Mouse (Mus musculus): ENCODE measurements around the gene Ccl24. TPM values are rescaled to one million over a fixed set of nuclear protein-coding genes. Genes with fewer than 3 reads are reported as not detected.

The Ccl24 gene
- polyA plus RNA-seq, 1 experiment from 2014 or later: 0.66 TPM

DNA sequence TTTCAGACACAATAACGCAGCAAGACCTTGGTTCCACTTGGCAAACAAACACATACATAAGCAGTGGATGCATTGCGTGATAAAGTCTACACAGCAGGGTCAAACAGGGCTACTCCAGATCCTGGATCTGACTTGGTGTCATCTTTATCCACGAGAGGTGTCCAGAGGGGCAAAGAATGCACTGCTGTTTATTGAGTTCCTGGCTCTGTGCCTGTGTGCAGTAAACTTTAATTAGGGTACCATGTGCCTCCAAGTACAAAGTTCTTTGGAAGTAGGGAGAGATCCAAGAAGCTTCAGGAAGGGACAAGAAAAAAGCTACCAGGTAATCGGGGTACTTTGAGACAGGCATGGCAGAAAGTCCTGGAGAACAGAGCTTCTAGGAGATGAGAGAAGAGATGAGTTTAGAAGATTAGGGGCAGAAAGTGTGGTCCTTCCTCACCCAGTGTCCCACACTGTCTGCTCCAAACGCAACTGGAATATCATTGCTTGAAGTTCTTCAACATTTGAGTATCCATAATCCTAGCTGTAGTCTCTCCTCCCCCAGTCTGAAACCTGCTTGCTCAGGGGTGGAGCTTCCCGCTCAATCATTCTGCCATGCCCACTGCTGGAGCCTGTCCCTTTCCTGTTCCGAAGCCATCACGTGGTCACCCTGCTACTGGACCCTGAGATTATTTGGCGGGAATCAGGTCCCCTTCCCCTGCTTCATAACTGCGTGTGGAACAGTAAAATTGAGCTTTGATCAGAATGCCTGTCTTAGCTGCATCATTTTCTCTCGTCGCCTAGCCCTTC is 17.3 kb upstream of the Ccl24 start:
- Histone ChIP-seq H3K4me1 (ENCODE audit: control insufficient read depth in 2 of 2, insufficient read depth in 2 of 2, low read length in 2 of 2) (no peaks in the 10 kb centered on the region), H3K4me2 (ENCODE audit: low read length) (no peak overlapping the region), H3K9ac (ENCODE audit: low read length) (no peak overlapping the region), H3K4me3 (ENCODE audit: control insufficient read depth in 1 of 2, insufficient read depth in 1 of 2, low read depth in 1 of 2, low read length in 2 of 2) (no peak overlapping the region), H3K27me3 (ENCODE audit: control insufficient read depth, insufficient read depth, low read length) (no peaks in the 10 kb centered on the region), H3K27ac (replicated peaks in 1 of 2; ENCODE audit: control insufficient read depth in 1 of 2, insufficient read depth in 1 of 2, low read depth in 2 of 2, low read length in 2 of 2) (no peak overlapping the region), H3K9me3 (ENCODE audit: control insufficient read depth, low read length) (peaks cover 5% of the 10 kb centered on the region; the same call in 1 of the 2 replicates), H3K36me3 (ENCODE audit: control insufficient read depth, insufficient read depth, low read length) (no peaks in the 10 kb centered on the region)
- no peak for ATAC-seq (ENCODE audit: insufficient number of reproducible peaks, insufficient read depth, low FRiP score, low read depth)
- WGBS: 78% methylated on average over 12 of the region's 12 CpGs

DNA sequence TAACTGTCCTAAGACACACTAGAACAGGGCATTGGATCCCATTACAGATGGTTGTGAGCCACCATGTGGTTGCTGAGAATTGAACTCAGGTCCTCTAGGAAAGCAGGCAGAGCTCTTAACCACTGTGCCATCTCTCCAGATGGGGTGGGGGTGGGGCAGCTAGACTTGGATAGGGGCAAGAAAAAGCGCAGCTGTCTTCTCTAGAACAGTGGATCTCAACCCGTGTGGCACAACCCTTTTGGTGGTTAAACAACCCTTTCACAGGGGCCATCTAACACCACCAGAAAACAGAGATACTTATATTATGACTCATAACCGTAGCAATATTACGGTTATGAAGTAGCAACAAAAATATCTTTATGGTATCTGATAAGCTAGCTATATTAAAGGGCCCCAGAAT is 14.9 kb upstream of the Ccl24 start:
- Histone ChIP-seq H3K4me1 (ENCODE audit: control insufficient read depth in 2 of 2, insufficient read depth in 2 of 2, low read length in 2 of 2) (no peaks in the 10 kb centered on the region), H3K27ac (replicated peaks in 1 of 2; ENCODE audit: control insufficient read depth in 1 of 2, insufficient read depth in 1 of 2, low read depth in 2 of 2, low read length in 2 of 2) (no peak overlapping the region), H3K9me3 (ENCODE audit: control insufficient read depth, low read length) (peaks cover 5% of the 10 kb centered on the region; the same call in 1 of the 2 replicates), H3K4me3 (ENCODE audit: control insufficient read depth in 1 of 2, insufficient read depth in 1 of 2, low read depth in 1 of 2, low read length in 2 of 2) (no peak overlapping the region), H3K9ac (ENCODE audit: low read length) (no peak overlapping the region), H3K4me2 (ENCODE audit: low read length) (no peak overlapping the region), H3K27me3 (ENCODE audit: control insufficient read depth, insufficient read depth, low read length) (no peaks in the 10 kb centered on the region), H3K36me3 (ENCODE audit: control insufficient read depth, insufficient read depth, low read length) (no peaks in the 10 kb centered on the region)
- 77% methylated on average over 4 of the region's 4 CpGs for WGBS
- no peak for ATAC-seq (ENCODE audit: insufficient number of reproducible peaks, insufficient read depth, low FRiP score, low read depth)

DNA sequence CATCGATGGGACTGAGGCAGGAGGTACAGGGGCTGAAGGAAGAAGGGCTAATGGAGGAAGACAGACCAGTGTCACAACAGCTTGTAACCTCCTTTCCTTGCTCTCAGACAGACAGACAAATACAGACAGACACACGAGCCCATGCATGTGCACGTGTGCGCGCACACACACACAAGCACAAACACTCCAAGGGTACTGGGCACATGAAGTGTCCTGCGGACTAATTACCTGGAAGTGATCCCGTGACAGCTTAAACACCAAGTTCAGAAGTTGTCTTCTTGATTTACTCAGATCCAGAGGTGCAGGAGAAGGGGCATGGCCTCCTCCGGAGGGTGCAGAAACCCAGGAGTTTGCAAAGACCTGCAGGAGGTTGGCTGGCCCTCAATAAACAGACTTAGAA is 12.8 kb upstream of the Ccl24 start:
- no peak for ATAC-seq (ENCODE audit: insufficient number of reproducible peaks, insufficient read depth, low FRiP score, low read depth)
- Histone ChIP-seq H3K27me3 (ENCODE audit: control insufficient read depth, insufficient read depth, low read length) (no peaks in the 10 kb centered on the region), H3K9me3 (ENCODE audit: control insufficient read depth, low read length) (no peaks in the 10 kb centered on the region), H3K4me1 (ENCODE audit: control insufficient read depth in 2 of 2, insufficient read depth in 2 of 2, low read length in 2 of 2) (no peaks in the 10 kb centered on the region), H3K9ac (ENCODE audit: low read length) (no peak overlapping the region), H3K4me2 (ENCODE audit: low read length) (no peak overlapping the region), H3K4me3 (ENCODE audit: control insufficient read depth in 1 of 2, insufficient read depth in 1 of 2, low read depth in 1 of 2, low read length in 2 of 2) (no peak overlapping the region), H3K27ac (replicated peaks in 1 of 2; ENCODE audit: control insufficient read depth in 1 of 2, insufficient read depth in 1 of 2, low read depth in 2 of 2, low read length in 2 of 2) (no peak overlapping the region), H3K36me3 (ENCODE audit: control insufficient read depth, insufficient read depth, low read length) (no peaks in the 10 kb centered on the region)
- 85% methylated on average over 8 of the region's 8 CpGs for WGBS

DNA sequence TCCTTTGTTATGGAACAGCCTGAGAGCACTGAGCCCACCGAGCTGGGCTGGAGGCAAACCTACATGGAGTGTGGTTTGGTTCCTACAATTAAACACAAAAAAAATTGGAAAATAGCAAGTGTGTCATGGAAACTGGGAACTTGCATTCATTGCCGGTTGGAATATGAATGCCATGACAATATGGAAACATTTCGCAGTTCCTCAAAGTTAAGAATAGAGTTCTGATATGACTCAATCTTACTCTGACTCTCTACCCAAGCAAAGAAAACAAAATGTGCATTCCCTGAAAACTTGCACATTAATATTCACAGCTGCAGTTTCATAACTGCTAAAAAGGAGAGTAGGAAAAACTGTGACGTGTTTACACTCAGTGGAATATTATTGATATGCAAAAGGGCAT is 9.5 kb upstream of the Ccl24 start:
- Histone ChIP-seq H3K36me3 (ENCODE audit: control insufficient read depth, insufficient read depth, low read length) (no peaks in the 10 kb centered on the region), H3K4me3 (ENCODE audit: control insufficient read depth in 1 of 2, insufficient read depth in 1 of 2, low read depth in 1 of 2, low read length in 2 of 2) (no peak overlapping the region), H3K4me1 (ENCODE audit: control insufficient read depth in 2 of 2, insufficient read depth in 2 of 2, low read length in 2 of 2) (no peaks in the 10 kb centered on the region), H3K9ac (ENCODE audit: low read length) (no peak overlapping the region), H3K9me3 (ENCODE audit: control insufficient read depth, low read length) (no peaks in the 10 kb centered on the region), H3K4me2 (ENCODE audit: low read length) (no peak overlapping the region), H3K27ac (replicated peaks in 1 of 2; ENCODE audit: control insufficient read depth in 1 of 2, insufficient read depth in 1 of 2, low read depth in 2 of 2, low read length in 2 of 2) (no peak overlapping the region), H3K27me3 (ENCODE audit: control insufficient read depth, insufficient read depth, low read length) (no peaks in the 10 kb centered on the region)
- 81% methylated on average over 4 of the region's 4 CpGs for WGBS
- no peak for ATAC-seq (ENCODE audit: insufficient number of reproducible peaks, insufficient read depth, low FRiP score, low read depth)

DNA sequence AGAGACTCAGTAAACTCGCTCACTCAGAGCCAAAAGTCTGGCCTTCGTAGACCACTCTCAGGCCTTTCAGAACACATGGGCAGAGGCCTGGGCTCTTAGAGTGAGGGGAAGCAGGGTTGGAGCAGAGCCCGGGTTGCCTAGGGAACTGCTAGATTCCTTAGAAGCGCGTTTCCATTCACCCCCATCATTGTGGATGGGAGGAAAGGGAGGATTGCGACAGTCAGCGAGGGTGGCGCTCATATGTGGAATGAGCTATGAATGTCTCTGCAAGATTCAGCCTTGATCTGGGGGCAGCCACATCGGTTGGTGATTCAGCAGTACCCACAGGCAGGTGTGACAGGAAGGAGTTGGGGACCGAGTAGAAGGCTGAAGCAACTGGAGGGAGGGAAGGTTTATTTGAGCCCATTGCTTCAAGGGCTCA is 6.5 kb upstream of the Ccl24 start:
- Histone ChIP-seq H3K4me1 (ENCODE audit: control insufficient read depth in 2 of 2, insufficient read depth in 2 of 2, low read length in 2 of 2) (no peaks in the 10 kb centered on the region), H3K27me3 (ENCODE audit: control insufficient read depth, insufficient read depth, low read length) (no peaks in the 10 kb centered on the region), H3K4me2 (ENCODE audit: low read length) (no peak overlapping the region), H3K4me3 (ENCODE audit: control insufficient read depth in 1 of 2, insufficient read depth in 1 of 2, low read depth in 1 of 2, low read length in 2 of 2) (no peak overlapping the region), H3K9me3 (ENCODE audit: control insufficient read depth, low read length) (no peaks in the 10 kb centered on the region), H3K9ac (ENCODE audit: low read length) (no peak overlapping the region), H3K36me3 (ENCODE audit: control insufficient read depth, insufficient read depth, low read length) (no peaks in the 10 kb centered on the region), H3K27ac (replicated peaks in 1 of 2; ENCODE audit: control insufficient read depth in 1 of 2, insufficient read depth in 1 of 2, low read depth in 2 of 2, low read length in 2 of 2) (no peak overlapping the region)
- WGBS: 82% methylated on average over 10 of the region's 10 CpGs
- no peak for ATAC-seq (ENCODE audit: insufficient number of reproducible peaks, insufficient read depth, low FRiP score, low read depth)

DNA sequence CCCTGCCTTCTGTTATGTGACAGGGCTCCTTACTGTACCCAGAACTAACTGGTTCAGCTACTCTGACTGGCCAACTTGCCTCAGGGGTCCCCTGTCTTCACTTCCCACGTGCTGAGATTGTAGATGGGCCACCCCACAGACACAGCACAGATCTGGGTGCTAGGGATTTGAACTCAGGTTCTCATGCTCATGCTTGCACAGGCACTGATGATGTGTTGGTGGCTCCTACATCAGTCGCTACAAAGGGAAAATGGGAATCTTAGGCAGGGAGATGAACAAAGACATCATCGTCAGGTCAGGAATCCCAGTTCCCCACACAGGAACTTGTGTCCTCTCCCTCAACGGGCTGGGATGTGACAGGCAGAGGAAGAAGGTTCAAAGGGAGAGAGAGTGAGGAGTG is 3.2 kb upstream of the Ccl24 start:
- H3K4me1 ChIP-seq (ENCODE audit: control insufficient read depth in 2 of 2, insufficient read depth in 2 of 2, low read length in 2 of 2): no peaks in the 10 kb centered on the region
- ATAC-seq (ENCODE audit: insufficient number of reproducible peaks, insufficient read depth, low FRiP score, low read depth): no peak
- 64% methylated on average over 4 of the region's 4 CpGs for WGBS
- no peak overlapping the region for H3K27ac ChIP-seq (replicated peaks in 1 of 2; ENCODE audit: control insufficient read depth in 1 of 2, insufficient read depth in 1 of 2, low read depth in 2 of 2, low read length in 2 of 2)
- no peak overlapping the region for H3K9ac ChIP-seq (ENCODE audit: low read length)
- H3K36me3 ChIP-seq (ENCODE audit: control insufficient read depth, insufficient read depth, low read length): no peaks in the 10 kb centered on the region
- no peaks in the 10 kb centered on the region for H3K9me3 ChIP-seq (ENCODE audit: control insufficient read depth, low read length)
- no peak overlapping the region for H3K4me3 ChIP-seq (ENCODE audit: control insufficient read depth in 1 of 2, insufficient read depth in 1 of 2, low read depth in 1 of 2, low read length in 2 of 2)
- no peaks in the 10 kb centered on the region for H3K27me3 ChIP-seq (ENCODE audit: control insufficient read depth, insufficient read depth, low read length)
- no peak overlapping the region for H3K4me2 ChIP-seq (ENCODE audit: low read length)

DNA sequence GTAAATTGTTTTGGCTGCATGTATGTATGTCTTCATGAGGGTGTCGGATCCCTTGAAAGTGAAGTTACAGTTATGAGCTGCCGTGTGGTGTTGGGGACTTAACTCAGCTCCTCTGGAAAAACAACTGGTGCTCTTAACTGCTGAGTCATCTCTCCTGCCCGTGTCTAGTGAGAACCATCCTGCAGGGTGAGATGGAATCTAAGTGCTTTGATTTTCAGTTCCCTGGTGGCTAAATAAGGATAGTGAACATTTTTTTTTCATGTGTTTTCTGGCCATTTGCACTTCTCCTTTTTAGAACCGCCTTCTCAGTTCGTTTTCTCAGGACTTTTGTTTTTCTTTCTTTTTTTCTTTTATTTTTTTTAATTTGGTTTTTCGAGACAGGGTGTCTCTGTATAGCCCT is 4.2 kb downstream of the Ccl24 start:
- no peak for ATAC-seq (ENCODE audit: insufficient number of reproducible peaks, insufficient read depth, low FRiP score, low read depth)

More for the DNA sequence above, 4.2 kb downstream of the Ccl24 start:
- H3K27me3 ChIP-seq (ENCODE audit: control insufficient read depth, insufficient read depth, low read length): no peaks in the 10 kb centered on the region
- no peaks in the 10 kb centered on the region for H3K4me1 ChIP-seq (ENCODE audit: control insufficient read depth in 2 of 2, insufficient read depth in 2 of 2, low read length in 2 of 2)
- no peaks in the 10 kb centered on the region for H3K9me3 ChIP-seq (ENCODE audit: control insufficient read depth, low read length)
- H3K27ac ChIP-seq (replicated peaks in 1 of 2; ENCODE audit: control insufficient read depth in 1 of 2, insufficient read depth in 1 of 2, low read depth in 2 of 2, low read length in 2 of 2): no peak overlapping the region
- no peak overlapping the region for H3K4me3 ChIP-seq (ENCODE audit: control insufficient read depth in 1 of 2, insufficient read depth in 1 of 2, low read depth in 1 of 2, low read length in 2 of 2)
- H3K36me3 ChIP-seq (ENCODE audit: control insufficient read depth, insufficient read depth, low read length): no peaks in the 10 kb centered on the region
- WGBS: 61% methylated on average over 6 of the region's 6 CpGs
- no peak overlapping the region for H3K9ac ChIP-seq (ENCODE audit: low read length)
- no peak overlapping the region for H3K4me2 ChIP-seq (ENCODE audit: low read length)
